Mouse (Mus musculus): Measurements from ENCODE around the gene Sun1. TPM values are rescaled to one million over a fixed set of nuclear protein-coding genes. Genes with fewer than 3 reads are reported as not detected.

Sun1 gene
- polyA plus RNA-seq, 1 experiment = 65.5 TPM

DNA sequence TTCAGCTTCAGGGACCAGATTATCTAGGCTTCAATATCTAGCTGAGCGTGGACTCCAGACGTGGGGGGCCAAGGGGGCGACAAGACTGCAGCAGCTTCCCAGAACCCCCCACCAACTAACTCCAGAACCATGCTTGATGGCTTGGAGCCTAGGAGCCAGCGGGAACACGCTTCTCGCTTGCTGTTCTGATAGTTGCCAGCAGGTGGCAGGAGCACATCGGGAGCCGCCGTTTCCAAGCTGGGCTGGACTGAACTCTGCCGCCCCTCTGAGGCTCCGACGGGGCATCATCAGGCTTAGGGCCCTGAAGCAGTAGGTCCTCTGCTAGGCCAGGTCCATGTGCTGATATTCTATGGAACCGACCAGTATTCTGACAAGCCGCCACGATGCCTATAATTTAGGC, 81.8 kb downstream of the Sun1 start:
- Histone ChIP-seq H3K79me2 (ENCODE audit: control insufficient read depth, insufficient read depth) (no peaks in the 10 kb centered on the region), H3K4me3 (no peak overlapping the region), H3K4me2 (ENCODE audit: low read depth) (no peak overlapping the region), H3ac (ENCODE audit: control insufficient read depth, insufficient read length) (no peak overlapping the region), H3K27me3 (ENCODE audit: control insufficient read depth, insufficient read depth, insufficient read length) (peaks cover 43% of the 10 kb centered on the region), H3K36me3 (ENCODE audit: control insufficient read depth, insufficient read depth) (no peaks in the 10 kb centered on the region)
- TF ChIP-seq MYOD1 (IDR thresholded peaks at IDR 0.05; ENCODE audit: control insufficient read depth in 1 of 3, insufficient read length in 2 of 3, low read depth in 2 of 3) (no peak), MAX (IDR thresholded peaks at IDR 0.05; ENCODE audit: low read depth) (no peak)

DNA sequence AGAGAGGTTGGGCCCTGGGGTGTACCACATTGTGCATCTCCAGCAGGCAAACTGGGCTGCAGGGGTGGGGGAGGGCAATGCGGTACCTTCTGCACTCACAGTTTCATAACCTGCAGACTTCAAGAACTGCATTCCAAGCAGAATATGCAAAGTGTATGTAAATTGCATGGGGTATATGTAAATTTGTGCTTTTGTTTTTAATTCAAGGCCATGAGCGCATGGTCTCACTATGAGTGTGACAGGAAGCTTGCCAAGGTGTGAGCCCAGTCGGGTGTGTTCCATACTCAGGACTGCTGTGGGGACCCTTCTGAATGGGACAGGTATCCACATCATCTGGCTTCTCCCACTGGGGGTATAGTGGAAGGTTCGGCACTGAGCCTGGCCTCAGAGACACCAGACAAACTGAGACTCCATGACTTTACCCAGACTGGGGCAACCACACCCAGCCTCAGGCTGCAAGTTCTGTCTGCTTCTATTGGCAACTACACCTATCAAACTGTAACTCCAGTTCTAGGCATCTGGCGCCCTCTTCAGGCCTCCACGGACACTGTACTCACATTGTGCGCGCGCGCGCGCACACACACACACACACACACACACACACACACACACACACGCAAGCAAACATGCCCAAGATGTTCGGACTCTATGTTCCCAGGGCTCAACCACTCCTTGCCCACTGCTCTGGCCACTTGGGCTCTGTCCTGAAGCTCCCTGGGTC, 83.2 kb downstream of the Sun1 start:
- no peak for TF ChIP-seq TCF12 (IDR thresholded peaks at IDR 0.05; ENCODE audit: insufficient read depth, poor library complexity, severe bottlenecking)
- TF ChIP-seq USF1 (IDR thresholded peaks at IDR 0.05; ENCODE audit: low read depth) = no peak
- no peak for TF ChIP-seq SRF (IDR thresholded peaks at IDR 0.05; ENCODE audit: control insufficient read depth, insufficient read length, low read depth)
- no peak for TF ChIP-seq MYOD1 (IDR thresholded peaks at IDR 0.05; ENCODE audit: control insufficient read depth in 1 of 3, insufficient read length in 2 of 3, low read depth in 2 of 3)

DNA sequence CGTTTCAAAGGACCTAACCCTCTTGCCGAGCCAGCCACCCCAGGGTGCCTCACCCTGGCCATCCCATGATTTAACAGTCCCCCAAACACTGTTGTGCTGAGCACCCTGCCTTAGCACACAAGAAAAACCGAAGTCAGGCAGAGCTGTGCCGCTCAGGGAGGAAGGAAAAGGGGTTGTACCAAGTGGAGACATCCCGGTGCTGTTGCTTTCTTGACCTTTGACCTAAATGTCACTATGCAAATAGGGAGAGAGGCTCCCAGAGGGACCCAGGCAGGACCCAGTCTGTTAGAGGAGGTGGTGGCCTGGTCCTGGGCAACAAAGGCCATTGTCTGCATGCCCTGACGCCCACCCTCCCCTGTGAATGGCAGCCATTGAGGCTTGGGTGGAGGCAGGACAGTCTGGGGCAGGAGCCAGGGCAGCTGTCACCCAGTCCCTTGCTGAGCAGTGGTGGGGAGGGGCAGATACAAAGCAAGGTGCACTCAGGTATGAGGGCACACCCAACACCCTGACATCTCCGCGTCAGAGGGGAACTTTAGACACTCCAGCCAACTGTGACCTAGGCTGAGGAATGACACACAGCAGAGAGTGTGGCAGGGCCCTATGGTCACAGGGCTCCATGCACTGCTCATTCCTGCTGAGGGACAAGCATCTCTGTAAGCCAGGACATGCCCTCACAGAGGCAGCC, 85.1 kb downstream of the Sun1 start:
- H3K4me3 ChIP-seq = no peak overlapping the region
- no peak overlapping the region for H3ac ChIP-seq (ENCODE audit: control insufficient read depth, insufficient read length)
- TF ChIP-seq MYOG (IDR thresholded peaks at IDR 0.05; ENCODE audit: control insufficient read depth in 1 of 3, insufficient read depth in 1 of 3, insufficient read length in 2 of 3, low read depth in 2 of 3) = no peak
- no peak for TF ChIP-seq TCF12 (IDR thresholded peaks at IDR 0.05; ENCODE audit: insufficient read depth, poor library complexity, severe bottlenecking)
- no peak for TF ChIP-seq USF1 (IDR thresholded peaks at IDR 0.05; ENCODE audit: low read depth)
- TF ChIP-seq MYOD1 (IDR thresholded peaks at IDR 0.05; ENCODE audit: control insufficient read depth in 1 of 3, insufficient read length in 2 of 3, low read depth in 2 of 3) = no peak
- no peak for TF ChIP-seq SRF (IDR thresholded peaks at IDR 0.05; ENCODE audit: control insufficient read depth, insufficient read length, low read depth)
- no peak for TF ChIP-seq POLR2AphosphoS2 (IDR thresholded peaks at IDR 0.05; ENCODE audit: insufficient read length, low read depth)
- TF ChIP-seq POLR2A (IDR thresholded peaks at IDR 0.05; ENCODE audit: insufficient read length, low read depth) = no peak
- no peak for TF ChIP-seq REST (IDR thresholded peaks at IDR 0.05; ENCODE audit: insufficient read depth, insufficient read length)
- TF ChIP-seq MAX (IDR thresholded peaks at IDR 0.05; ENCODE audit: low read depth) = no peak
- no peaks in the 10 kb centered on the region for H3K79me2 ChIP-seq (ENCODE audit: control insufficient read depth, insufficient read depth)
- no peaks in the 10 kb centered on the region for H3K36me3 ChIP-seq (ENCODE audit: control insufficient read depth, insufficient read depth)
- H3K27me3 ChIP-seq (ENCODE audit: control insufficient read depth, insufficient read depth, insufficient read length) = peaks cover 34% of the 10 kb centered on the region
- no peak overlapping the region for H3K4me2 ChIP-seq (ENCODE audit: low read depth)

More for the DNA sequence above, 83.2 kb downstream of the Sun1 start:
- Histone ChIP-seq H3ac (ENCODE audit: control insufficient read depth, insufficient read length) (no peak overlapping the region), H3K4me3 (no peak overlapping the region), H3K27me3 (ENCODE audit: control insufficient read depth, insufficient read depth, insufficient read length) (peaks cover 46% of the 10 kb centered on the region), H3K79me2 (ENCODE audit: control insufficient read depth, insufficient read depth) (no peaks in the 10 kb centered on the region), H3K36me3 (ENCODE audit: control insufficient read depth, insufficient read depth) (no peaks in the 10 kb centered on the region), H3K4me2 (ENCODE audit: low read depth) (no peak overlapping the region)

DNA sequence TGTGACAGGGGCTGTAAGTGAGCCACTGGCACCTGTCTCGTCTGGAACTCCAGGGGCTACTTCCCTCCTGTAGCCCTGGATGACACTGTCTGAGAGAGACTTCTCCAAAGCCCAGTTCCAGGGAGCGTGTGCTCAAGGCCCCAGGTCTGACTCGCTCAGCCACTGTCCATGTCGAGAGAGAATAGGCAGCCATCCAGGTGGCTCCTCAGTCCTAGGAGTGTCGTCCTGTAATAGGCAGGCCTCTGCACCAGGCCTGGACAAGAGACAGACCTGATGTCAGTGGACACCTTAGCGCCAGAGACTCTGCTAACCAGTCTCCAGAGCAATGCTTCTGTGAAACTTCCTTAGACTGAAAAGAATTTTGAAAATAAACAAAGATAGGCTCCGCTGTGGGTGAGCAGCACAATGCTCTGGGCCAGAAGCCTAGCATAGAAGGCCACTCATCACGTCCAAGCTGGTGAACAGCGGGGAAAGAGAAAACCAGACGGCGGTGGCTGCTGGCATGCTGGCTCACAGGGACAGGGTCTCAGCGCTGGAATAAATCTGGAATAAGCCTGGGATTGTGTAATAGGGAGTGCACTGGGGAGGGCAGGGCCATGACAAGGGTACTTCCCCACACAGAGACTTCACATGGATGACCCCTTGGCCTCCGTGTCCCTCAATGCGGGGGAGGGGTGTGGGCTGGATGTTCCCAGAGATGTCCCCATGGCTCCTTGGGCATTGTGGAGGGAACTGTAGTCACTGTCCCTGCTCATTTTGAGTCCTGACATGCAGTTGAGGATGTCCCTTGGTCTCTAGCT, 85.9 kb downstream of the Sun1 start:
- TF ChIP-seq REST (IDR thresholded peaks at IDR 0.05; ENCODE audit: insufficient read depth, insufficient read length) = no peak
- TF ChIP-seq POLR2A (IDR thresholded peaks at IDR 0.05; ENCODE audit: insufficient read length, low read depth) = no peak
- no peak for TF ChIP-seq MYOD1 (IDR thresholded peaks at IDR 0.05; ENCODE audit: control insufficient read depth in 1 of 3, insufficient read length in 2 of 3, low read depth in 2 of 3)
- no peak for TF ChIP-seq E2F4 (IDR thresholded peaks at IDR 0.05; ENCODE audit: insufficient read depth)
- no peak for TF ChIP-seq TCF3 (IDR thresholded peaks at IDR 0.05; ENCODE audit: insufficient read length, low read depth)
- no peak for TF ChIP-seq MYOG (IDR thresholded peaks at IDR 0.05; ENCODE audit: control insufficient read depth in 1 of 3, insufficient read depth in 1 of 3, insufficient read length in 2 of 3, low read depth in 2 of 3)
- no peak for TF ChIP-seq CEBPB (IDR thresholded peaks at IDR 0.05; ENCODE audit: insufficient read depth, poor library complexity, severe bottlenecking)
- no peak for TF ChIP-seq SRF (IDR thresholded peaks at IDR 0.05; ENCODE audit: control insufficient read depth, insufficient read length, low read depth)
- no peak for TF ChIP-seq MAX (IDR thresholded peaks at IDR 0.05; ENCODE audit: low read depth)
- TF ChIP-seq USF1 (IDR thresholded peaks at IDR 0.05; ENCODE audit: low read depth) = no peak
- no peak for TF ChIP-seq POLR2AphosphoS2 (IDR thresholded peaks at IDR 0.05; ENCODE audit: insufficient read length, low read depth)
- no peak for TF ChIP-seq TCF12 (IDR thresholded peaks at IDR 0.05; ENCODE audit: insufficient read depth, poor library complexity, severe bottlenecking)
- Histone ChIP-seq H3K27me3 (ENCODE audit: control insufficient read depth, insufficient read depth, insufficient read length) (peaks cover 26% of the 10 kb centered on the region), H3K36me3 (ENCODE audit: control insufficient read depth, insufficient read depth) (no peaks in the 10 kb centered on the region), H3K4me3 (no peak overlapping the region), H3K79me2 (ENCODE audit: control insufficient read depth, insufficient read depth) (no peaks in the 10 kb centered on the region), H3ac (ENCODE audit: control insufficient read depth, insufficient read length) (no peak overlapping the region), H3K4me2 (ENCODE audit: low read depth) (no peak overlapping the region)

DNA sequence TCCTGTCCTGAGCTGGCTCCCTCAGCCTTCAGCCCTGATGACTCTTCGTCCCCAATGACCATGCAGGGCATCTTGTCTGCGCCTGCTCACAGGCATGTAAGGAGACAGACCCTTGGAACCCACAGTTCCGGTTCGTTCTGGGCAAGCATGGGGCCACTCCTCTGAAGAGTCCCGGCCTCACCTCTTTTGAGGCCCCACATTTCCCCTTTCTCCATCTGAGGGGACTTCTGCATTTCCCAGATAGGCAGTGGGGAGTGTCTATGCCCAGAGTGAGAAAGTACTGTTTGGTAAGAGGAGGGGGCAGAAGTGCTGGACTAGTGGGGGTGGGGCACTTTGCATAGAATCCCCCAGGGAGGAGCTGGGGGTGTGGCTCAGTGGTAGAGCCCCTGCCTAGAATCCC, 86.7 kb downstream of the Sun1 start:
- TF ChIP-seq SRF (IDR thresholded peaks at IDR 0.05; ENCODE audit: control insufficient read depth, insufficient read length, low read depth) (no peak), POLR2AphosphoS2 (IDR thresholded peaks at IDR 0.05; ENCODE audit: insufficient read length, low read depth) (no peak), POLR2A (IDR thresholded peaks at IDR 0.05; ENCODE audit: insufficient read length, low read depth) (no peak), CEBPB (IDR thresholded peaks at IDR 0.05; ENCODE audit: insufficient read depth, poor library complexity, severe bottlenecking) (no peak), REST (IDR thresholded peaks at IDR 0.05; ENCODE audit: insufficient read depth, insufficient read length) (no peak), TCF3 (IDR thresholded peaks at IDR 0.05; ENCODE audit: insufficient read length, low read depth) (no peak), E2F4 (IDR thresholded peaks at IDR 0.05; ENCODE audit: insufficient read depth) (no peak), TCF12 (IDR thresholded peaks at IDR 0.05; ENCODE audit: insufficient read depth, poor library complexity, severe bottlenecking) (no peak)
- Histone ChIP-seq H3K4me3 (no peak overlapping the region), H3K27me3 (ENCODE audit: control insufficient read depth, insufficient read depth, insufficient read length) (peaks cover 26% of the 10 kb centered on the region), H3ac (ENCODE audit: control insufficient read depth, insufficient read length) (no peak overlapping the region), H3K36me3 (ENCODE audit: control insufficient read depth, insufficient read depth) (no peaks in the 10 kb centered on the region), H3K79me2 (ENCODE audit: control insufficient read depth, insufficient read depth) (no peaks in the 10 kb centered on the region), H3K4me2 (ENCODE audit: low read depth) (no peak overlapping the region)

All from myocyte (in vitro differentiated cells).